ENCODE assay signal across 20 mouse cellular contexts in genomic region chr9:83603159-83603558, GRCm38 (mm10). TPM values are rescaled to one million over a fixed set of nuclear protein-coding genes. Genes with fewer than 3 reads are reported as not detected.
DNase-seq lines count a peak whose midpoint lies in the region; TF ChIP-seq lines count a peak whose summit lies in the region.
"Had no signal": no experiment of that assay in that cellular context is flagged by ENCODE, and none has a peak within 500 bp of the region (broad histone marks: within the 10 kb centered on the region; RNA-seq: fewer than 3 reads in every experiment).

No protein-coding gene starts in this region.

- H3K9me3 ChIP-seq in ES-E14 (ENCODE audit: control insufficient read depth, insufficient read depth, low read depth, low read length), result no peaks in the 10 kb centered on the region
- H3K9me3 ChIP-seq: embryonic facial prominence, embryonic 13.5 days; embryonic facial prominence, embryonic 15.5 days; forebrain, embryonic 12.5 days; G1E had no signal

- peaks cover 0 to 2% of the 10 kb centered on the region in 2 experiments; a peak in 1 of 4 replicates for H3K4me1 ChIP-seq in ES-E14 (ENCODE audit: control insufficient read depth in 2 of 2, insufficient read depth in 2 of 2, low read length in 2 of 2, poor library complexity in 1 of 2)

- intact Hi-C loops in heart, postnatal 14 days (cut with DNase I), result no loop called here

- DNase-seq in heart, adult 11 months, result peak; percentile 22
- no peak for DNase-seq in heart, postnatal 14 days
- DNase-seq in ES-E14 (ENCODE audit: low read depth, low spot score), result no peak
- DNase-seq in MN1 (ENCODE audit: low spot score), result peak; percentile 32
- no peak for DNase-seq in neural tube, embryonic 10.5 days (ENCODE audit: extremely low spot score, low spot score)
- DNase-seq: adrenal gland, adult 2 months; adrenal gland, postnatal 10 days; adrenal gland, postnatal 25 days; cerebellum, adult 11 months; cerebellum, adult 18-20 months; cerebellum, adult 8-10 months; cerebellum, adult 9-11 months; cerebellum, postnatal 14 days; cerebellum, postnatal 36 days; embryo, embryonic 11 days had no signal

- H3K9ac ChIP-seq in ES-E14 (ENCODE audit: insufficient read depth, low read depth, low read length, poor library complexity, severe bottlenecking), result no peak overlapping the region
- H3K9ac ChIP-seq: embryonic facial prominence, embryonic 13.5 days; embryonic facial prominence, embryonic 15.5 days; forebrain, embryonic 12.5 days had no signal

- in situ Hi-C loops in ES-E14 (cut with MboI; ENCODE audit: low sequenced_read_pairs in 2 of 2, unreplicated experiment in 2 of 2), result loop anchor here (10.0 to 25.0 kb wide), 2 partner anchors 216 to 218 kb away; no protein-coding TSS in a partner anchor

- H3K4me3 ChIP-seq in ES-E14 (ENCODE audit: insufficient read depth in 1 of 2, low read depth in 1 of 2, low read length in 2 of 2, poor library complexity in 1 of 2, severe bottlenecking in 1 of 2), result no peak overlapping the region
- H3K4me3 ChIP-seq: embryonic facial prominence, embryonic 13.5 days; embryonic facial prominence, embryonic 15.5 days; erythroblast, embryonic 14.5 days; forebrain, embryonic 12.5 days had no signal

- H3K36me3 ChIP-seq in ES-E14 (ENCODE audit: control insufficient read depth, insufficient read depth, low read length, poor library complexity, severe bottlenecking), result no peaks in the 10 kb centered on the region; the same call in 1 of the 2 replicates
- H3K36me3 ChIP-seq: embryonic facial prominence, embryonic 13.5 days; embryonic facial prominence, embryonic 15.5 days; forebrain, embryonic 12.5 days; G1E had no signal

- no peak overlapping the region for H3K27ac ChIP-seq in ES-E14 (ENCODE audit: insufficient read depth, low read depth, low read length, poor library complexity, severe bottlenecking)
- H3K27ac ChIP-seq: embryonic facial prominence, embryonic 13.5 days; embryonic facial prominence, embryonic 15.5 days; forebrain, embryonic 12.5 days had no signal

TF ChIP-seq in ES-E14, 5 proteins besides CTCF, POLR2A, EP300 and RAD21:
- TF ChIP-seq ZNF384 (IDR thresholded peaks at IDR 0.05; ENCODE audit: low read depth, low read length) (peak; percentile 91), ZC3H11A (IDR thresholded peaks at IDR 0.05; ENCODE audit: borderline replicate concordance, low read depth, low read length) (no peak)
TF ChIP-seq in ES-E14: peak in this region for 1.

RNA-seq across cellular contexts. Expression of gene Sh3bgrl2, which starts 55.0 kb away (rescaled TPM):
- 1 to 10 TPM; 7.2 TPM for total RNA-seq in heart, postnatal 14 days (2021)
- 8.9 and 13.3 TPM in 2 replicates for total RNA-seq in ES-E14 (2012; rRNA removed)

Comparison
In these comparisons a context has a peak if more than half of its experiments do, and no peak if none do; other contexts are left out.
1. DNase-seq: peak in heart, adult 11 months (single experiment) and MN1 (single experiment); none in heart, postnatal 14 days (0 of 2), ES-E14 (single experiment) and neural tube, embryonic 10.5 days (single experiment).